Mouse (Mus musculus) liver, postnatal 0 days (tissue): Measurements from ENCODE around the gene Copg1. TPM values are rescaled to one million over a fixed set of nuclear protein-coding genes. Genes with fewer than 3 reads are reported as not detected.
A peak's percentile ranks its signal among the peaks of the same experiment; 100 is the strongest.

Experiments used
- ATAC-seq: fragments of 200-750 bp; cut with Nextera tagmentation; 2 replicates; pipeline ENCODE4 v1.8.0; 2017; ENCODE audit warnings: mild to moderate bottlenecking, moderate library complexity
- DNase-seq: peaks from one replicate; pipeline ENCODE4 v3.0.0-alpha.2; 2016
- H3K27ac ChIP-seq: fragments of 300-500 bp; sonication (generic); 2 replicates; pipeline ENCODE4 v1.5.1; 2014; ENCODE audit warnings: antibody characterized with exemption, moderate library complexity, mild to moderate bottlenecking, low read depth
- H3K27me3 ChIP-seq: fragments of 300-500 bp; sonication (generic); 2 replicates; pipeline ENCODE4 v1.6.1; 2014; ENCODE audit warnings: low read length, control low read depth, mixed read lengths; ENCODE audit not compliant: insufficient read depth
- H3K36me3 ChIP-seq: fragments of 300-500 bp; sonication (generic); replicated peaks from 2 replicates; pipeline ENCODE4 v1.6.1; 2014; ENCODE audit warnings: mild to moderate bottlenecking, control low read depth, low read length, moderate library complexity, mixed read lengths; ENCODE audit not compliant: insufficient read depth
- H3K4me1 ChIP-seq: fragments of 300-500 bp; sonication (generic); 2 replicates; pipeline ENCODE4 v1.6.1; 2014; ENCODE audit warnings: antibody characterized with exemption, mild to moderate bottlenecking, control low read depth; ENCODE audit not compliant: insufficient read depth
- H3K4me2 ChIP-seq: fragments of 300-500 bp; sonication (generic); 2 replicates; pipeline ENCODE4 v1.6.1; 2014; ENCODE audit warnings: low read depth, mild to moderate bottlenecking, low read length, moderate library complexity, mixed read lengths
- H3K4me3 ChIP-seq: fragments of 300-500 bp; sonication (generic); 2 replicates; pipeline ENCODE4 v1.5.1; 2014; ENCODE audit warnings: low read depth, low read length
- H3K9ac ChIP-seq: fragments of 300-500 bp; sonication (generic); replicated peaks from 2 replicates; pipeline ENCODE4 v1.6.1; 2014; ENCODE audit warnings: mild to moderate bottlenecking, moderate library complexity
- H3K9me3 ChIP-seq: fragments of 300-500 bp; sonication (generic); 2 replicates; pipeline ENCODE4 v1.6.1; 2016; ENCODE audit warnings: mild to moderate bottlenecking, control low read depth, low read length, mixed read lengths
- CTCF ChIP-seq: sonication (generic); IDR thresholded peaks from 2 replicates; pipeline ENCODE4 v1.5.1; 2016; ENCODE audit warnings: antibody characterized with exemption, low read depth
- EP300 ChIP-seq: IDR thresholded peaks from 2 replicates; pipeline ENCODE4 v1.6.1; 2016; ENCODE audit warnings: antibody characterized with exemption, low read depth, mild to moderate bottlenecking
- WGBS: fragments of 180-500 bp; shearing (Covaris S2); extraction: QIAGEN DNeasy Blood & Tissue Kit; methylation state at CpG from one replicate; pipeline ENCODE4 v1.1.7; 2014; ENCODE audit not compliant: insufficient replicate concordance; 5-methylcytosine and 5-hydroxymethylcytosine counted together
- polyA plus RNA-seq: library from polyadenylated mRNA; unstranded; fragments of >200 nt; fragmentation: Nextera tagmentation; extraction: Ambion mirVana; gene quantifications from 2 replicates; pipeline ENCODE4 v1.2.1, GENCODE M21; 2015

The Copg1 gene
- polyA plus RNA-seq, 1 experiment from 2014 or later, result 35.3 TPM

GRCm38 (mm10) chr6:87882816-87883215 is 4.8 kb upstream of the Copg1 start:
- Histone ChIP-seq H3K9ac (no peak overlapping the region), H3K27me3 (no peaks in the 10 kb centered on the region), H3K4me1 (peaks cover 17% of the 10 kb centered on the region), H3K27ac (no peak overlapping the region), H3K4me3 (no peak overlapping the region), H3K36me3 (no peaks in the 10 kb centered on the region), H3K9me3 (no peaks in the 10 kb centered on the region), H3K4me2 (no peak overlapping the region)
- no peak for ATAC-seq
- TF ChIP-seq CTCF (no peak), EP300 (no peak)
- 56% methylated on average over 4 of the region's 4 CpGs for WGBS
- DNase-seq, result no peak

GRCm38 (mm10) chr6:87886721-87887120 is 893 bp upstream of the Copg1 start:
- 68% methylated on average over 1 of the region's 1 CpGs for whole genome bisulfite sequencing
- ATAC-seq, result no peak
- no peaks in the 10 kb centered on the region for H3K9me3 ChIP-seq
- no peaks in the 10 kb centered on the region for H3K27me3 ChIP-seq
- no peak for DNase-seq
- peaks cover 23% of the 10 kb centered on the region for H3K36me3 ChIP-seq
- no peak overlapping the region for H3K9ac ChIP-seq
- H3K4me3 ChIP-seq, result no peak overlapping the region
- peak overlapping the region; percentile 69 for H3K27ac ChIP-seq
- no peak for TF ChIP-seq CTCF
- no peak for TF ChIP-seq EP300
- H3K4me1 ChIP-seq, result peaks cover 15% of the 10 kb centered on the region
- peak overlapping the region; percentile 22 for H3K4me2 ChIP-seq

GRCm38 (mm10) chr6:87893931-87894330 is 6.3 kb downstream of the Copg1 start:
- Histone ChIP-seq H3K27me3 (no peaks in the 10 kb centered on the region), H3K4me3 (no peak overlapping the region)
- WGBS, result 88% methylated on average over 7 of the region's 7 CpGs

GRCm38 (mm10) chr6:87898028-87898427 is 10.4 kb downstream of the Copg1 start:
- peaks cover 91% of the 10 kb centered on the region for H3K36me3 ChIP-seq
- H3K4me2 ChIP-seq, result no peak overlapping the region
- H3K27me3 ChIP-seq, result no peaks in the 10 kb centered on the region
- no peak overlapping the region for H3K27ac ChIP-seq
- no peak overlapping the region for H3K9ac ChIP-seq
- TF ChIP-seq EP300, result no peak
- no peak for TF ChIP-seq CTCF
- no peaks in the 10 kb centered on the region for H3K9me3 ChIP-seq
- ATAC-seq (no peak), DNase-seq (no peak)
- no peak overlapping the region for H3K4me3 ChIP-seq
- WGBS, result 91% methylated on average over 10 of the region's 10 CpGs
- H3K4me1 ChIP-seq, result no peaks in the 10 kb centered on the region

More at GRCm38 (mm10) chr6:87893931-87894330, 6.3 kb downstream of the Copg1 start:
- Histone ChIP-seq H3K9ac (no peak overlapping the region), H3K9me3 (no peaks in the 10 kb centered on the region), H3K36me3 (peaks cover 91% of the 10 kb centered on the region), H3K4me1 (peaks cover 2% of the 10 kb centered on the region), H3K4me2 (no peak overlapping the region), H3K27ac (no peak overlapping the region)
- DNase-seq (no peak), ATAC-seq (no peak)
- no peak for TF ChIP-seq CTCF
- no peak for TF ChIP-seq EP300

GRCm38 (mm10) chr6:87906632-87907031 is 19.0 kb downstream of the Copg1 start:
- TF ChIP-seq EP300, result no peak
- TF ChIP-seq CTCF, result peak; percentile 66
- Histone ChIP-seq H3K36me3 (peaks cover 88% of the 10 kb centered on the region), H3K4me1 (no peaks in the 10 kb centered on the region), H3K4me2 (no peak overlapping the region), H3K27me3 (no peaks in the 10 kb centered on the region), H3K9ac (no peak overlapping the region), H3K4me3 (no peak overlapping the region), H3K9me3 (no peaks in the 10 kb centered on the region), H3K27ac (no peak overlapping the region)
- ATAC-seq, result no peak
- WGBS, result 60% methylated on average over 5 of the region's 5 CpGs
- DNase-seq, result no peak

GRCm38 (mm10) chr6:87909181-87909580 is 21.6 kb downstream of the Copg1 start:
- ATAC-seq (no peak), DNase-seq (no peak)
- 82% methylated on average over 6 of the region's 6 CpGs for WGBS
- Histone ChIP-seq H3K36me3 (peaks cover 78% of the 10 kb centered on the region), H3K9me3 (no peaks in the 10 kb centered on the region), H3K9ac (no peak overlapping the region), H3K27ac (no peak overlapping the region), H3K4me1 (peaks cover 6% of the 10 kb centered on the region), H3K27me3 (no peaks in the 10 kb centered on the region), H3K4me2 (no peak overlapping the region), H3K4me3 (no peak overlapping the region)
- TF ChIP-seq EP300, result no peak
- TF ChIP-seq CTCF, result no peak

GRCm38 (mm10) chr6:87911559-87911958 is 23.9 kb downstream of the Copg1 start:
- WGBS, result 70% methylated on average over 6 of the region's 6 CpGs
- no peak for ATAC-seq

More at GRCm38 (mm10) chr6:87911559-87911958, 23.9 kb downstream of the Copg1 start:
- Histone ChIP-seq H3K4me3 (no peak overlapping the region), H3K4me2 (no peak overlapping the region), H3K4me1 (peaks cover 22% of the 10 kb centered on the region), H3K9ac (no peak overlapping the region), H3K27ac (no peak overlapping the region), H3K9me3 (no peaks in the 10 kb centered on the region), H3K36me3 (peaks cover 60% of the 10 kb centered on the region), H3K27me3 (no peaks in the 10 kb centered on the region)
- DNase-seq, result no peak
- TF ChIP-seq EP300, result no peak
- TF ChIP-seq CTCF, result no peak
